Mouse (Mus musculus) limb, embryonic 11.5 days (tissue): ENCODE measurements around the gene Tacr3. TPM values are rescaled to one million over a fixed set of nuclear protein-coding genes. Genes with fewer than 3 reads are reported as not detected.
A peak's percentile ranks its signal among the peaks of the same experiment; 100 is the strongest.

Experiments
- ATAC-seq: fragments of 200-750 bp; cut with Nextera tagmentation; 2 replicates; pipeline ENCODE4 v1.8.0; 2017; ENCODE audit warnings: low read depth; ENCODE audit not compliant: insufficient number of reproducible peaks, low FRiP score, low TSS enrichment
- DNase-seq: peaks from one replicate; pipeline ENCODE4 v3.0.0-alpha.2; 2015; ENCODE audit warnings: low spot score
- H3K27ac ChIP-seq: fragments of 300-500 bp; sonication (generic); replicated peaks from 2 replicates; pipeline ENCODE4 v1.5.1; 2014; ENCODE audit warnings: low read depth, mild to moderate bottlenecking, low read length
- H3K27me3 ChIP-seq: fragments of 300-500 bp; sonication (generic); 2 replicates; pipeline ENCODE4 v1.6.1; 2014; ENCODE audit warnings: mild to moderate bottlenecking, low read length, mixed read lengths; ENCODE audit not compliant: control insufficient read depth, insufficient read depth
- H3K36me3 ChIP-seq: fragments of 300-500 bp; sonication (generic); 2 replicates; pipeline ENCODE4 v1.6.1; 2014; ENCODE audit warnings: mild to moderate bottlenecking, low read length, moderate library complexity, mixed read lengths; ENCODE audit not compliant: control insufficient read depth, insufficient read depth
- H3K4me1 ChIP-seq: fragments of 300-500 bp; sonication (generic); 2 replicates; pipeline ENCODE4 v1.6.1; 2014; ENCODE audit warnings: low read length, mixed read lengths; ENCODE audit not compliant: control insufficient read depth, insufficient read depth
- H3K4me2 ChIP-seq: fragments of 300-500 bp; sonication (generic); 2 replicates; pipeline ENCODE4 v1.6.1; 2014; ENCODE audit warnings: low read depth, mild to moderate bottlenecking, moderate library complexity; ENCODE audit not compliant: severe bottlenecking
- H3K4me3 ChIP-seq: fragments of 300-500 bp; sonication (generic); 2 replicates; pipeline ENCODE4 v1.5.1; 2014; ENCODE audit warnings: low read depth, low read length
- H3K9ac ChIP-seq: fragments of 300-500 bp; sonication (generic); 2 replicates; pipeline ENCODE4 v1.6.1; 2014; ENCODE audit warnings: mild to moderate bottlenecking, low read length
- H3K9me3 ChIP-seq: fragments of 300-500 bp; sonication (generic); 2 replicates; pipeline ENCODE4 v1.6.1; 2016; ENCODE audit warnings: low read length; ENCODE audit not compliant: control insufficient read depth
- WGBS: fragments of 180-500 bp; shearing (Covaris S2); extraction: QIAGEN DNeasy Blood & Tissue Kit; methylation state at CpG from one replicate; pipeline ENCODE4 v1.1.7; 2014; 5-methylcytosine and 5-hydroxymethylcytosine counted together
- polyA plus RNA-seq: library from polyadenylated mRNA; unstranded; fragments of >200 nt; fragmentation: Nextera tagmentation; extraction: Ambion mirVana; gene quantifications from 2 replicates; pipeline ENCODE4 v1.2.1, GENCODE M21; 2014

Tacr3 gene
- polyA plus RNA-seq: 0.35 and 0.47 TPM in 2 replicates

DNA sequence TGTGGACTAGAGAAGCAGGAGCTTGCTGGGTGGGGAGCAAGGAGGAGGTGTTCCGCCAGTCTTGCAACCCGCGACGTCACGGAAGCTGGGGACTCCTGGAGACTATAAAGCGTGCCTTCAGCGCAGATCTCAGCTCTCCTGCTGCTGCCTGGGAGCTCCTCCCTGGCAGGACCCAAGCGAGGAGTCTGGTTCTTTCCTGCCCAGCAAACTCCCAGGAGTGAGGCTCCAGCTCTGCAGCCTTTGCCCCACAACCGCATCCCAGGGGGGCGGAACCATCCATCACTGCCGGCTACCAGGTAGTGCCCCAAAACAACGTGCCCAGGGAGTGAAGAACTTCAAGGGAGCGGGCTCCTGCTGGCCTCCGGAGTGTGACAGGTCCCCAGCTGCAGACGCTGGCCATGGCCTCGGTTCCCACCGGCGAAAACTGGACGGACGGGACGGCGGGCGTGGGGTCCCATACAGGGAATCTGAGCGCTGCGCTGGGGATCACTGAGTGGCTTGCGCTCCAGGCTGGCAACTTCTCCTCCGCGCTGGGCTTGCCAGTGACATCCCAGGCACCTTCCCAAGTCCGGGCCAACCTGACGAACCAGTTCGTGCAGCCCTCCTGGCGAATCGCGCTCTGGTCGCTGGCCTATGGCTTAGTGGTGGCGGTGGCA is at the start of gene Tacr3:
TSS of gene Tacr3 (plus strand) at position 133 of the 656 bp plus-strand sequence.
- no peaks in the 10 kb centered on the region for H3K36me3 ChIP-seq
- H3K27me3 ChIP-seq: 0 out of 2 replicates have a peak, but pooled peaks cover 10% of the 10 kb centered on the region
- H3K4me1 ChIP-seq: no peaks in the 10 kb centered on the region
- ATAC-seq (peak; percentile 49), DNase-seq (peak; percentile 57)
- H3K27ac ChIP-seq: no peak within 1 kb of the TSS
- H3K9ac ChIP-seq: peak within 1 kb of the TSS; percentile 27; the same call in 1 of the 2 replicates
- no peaks in the 10 kb centered on the region for H3K9me3 ChIP-seq
- 1% methylated on average over 36 of the region's 36 CpGs for WGBS
- H3K4me2 ChIP-seq: peak within 1 kb of the TSS; percentile 87
- peak within 1 kb of the TSS; percentile 38 for H3K4me3 ChIP-seq

DNA sequence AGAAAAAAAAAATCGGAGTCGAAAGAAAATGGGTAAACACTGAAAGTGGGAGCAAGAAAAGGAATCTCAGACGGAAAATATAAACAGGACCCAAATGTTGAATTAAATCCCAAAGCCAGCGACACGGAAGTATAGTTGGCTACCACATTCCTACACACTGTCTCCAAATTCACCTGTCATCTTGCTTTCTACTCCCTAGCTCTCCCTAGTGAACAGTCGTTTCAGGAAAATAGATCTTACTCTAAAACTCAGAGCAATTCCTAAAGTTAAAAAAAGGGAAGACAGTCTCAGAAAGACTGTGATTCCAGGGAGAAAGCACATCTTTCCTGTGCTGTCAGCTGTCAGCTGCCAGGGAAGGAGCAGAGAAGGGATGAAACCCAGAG is 324 bp upstream of the Tacr3 start:
- Histone ChIP-seq H3K4me1 (no peaks in the 10 kb centered on the region), H3K9me3 (no peaks in the 10 kb centered on the region), H3K27ac (no peak overlapping the region), H3K9ac (peak overlapping the region; percentile 27; the same call in 1 of the 2 replicates), H3K4me2 (peak overlapping the region; percentile 87), H3K27me3 (0 out of 2 replicates have a peak, but pooled peaks cover 10% of the 10 kb centered on the region), H3K36me3 (no peaks in the 10 kb centered on the region), H3K4me3 (peak overlapping the region; percentile 38; the same call in 1 of the 2 replicates)
- 56% methylated on average over 6 of the region's 6 CpGs for WGBS
- DNase-seq (no peak), ATAC-seq (no peak)

DNA sequence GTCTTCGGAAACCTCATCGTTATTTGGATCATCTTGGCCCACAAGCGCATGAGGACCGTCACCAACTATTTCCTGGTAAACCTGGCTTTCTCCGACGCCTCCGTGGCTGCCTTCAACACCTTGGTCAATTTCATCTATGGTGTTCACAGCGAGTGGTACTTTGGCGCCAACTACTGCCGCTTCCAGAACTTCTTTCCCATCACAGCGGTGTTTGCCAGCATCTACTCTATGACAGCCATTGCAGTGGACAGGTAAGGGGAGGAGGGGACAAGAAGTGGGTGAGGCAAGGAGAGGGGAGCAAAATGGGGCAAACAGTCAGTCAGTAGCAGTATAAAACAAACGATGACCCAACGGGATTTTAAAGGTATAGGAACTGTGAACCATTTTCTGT is 719 bp downstream of the Tacr3 start:
- Histone ChIP-seq H3K4me2 (peak overlapping the region; percentile 87), H3K36me3 (no peaks in the 10 kb centered on the region), H3K4me3 (peak overlapping the region; percentile 38), H3K27ac (no peak overlapping the region), H3K27me3 (0 out of 2 replicates have a peak, but pooled peaks cover 10% of the 10 kb centered on the region), H3K4me1 (no peaks in the 10 kb centered on the region), H3K9ac (no peak overlapping the region), H3K9me3 (no peaks in the 10 kb centered on the region)
- ATAC-seq (peak; percentile 37; the same call in 1 of the 2 replicates), DNase-seq (no peak)
- 9% methylated on average over 13 of the region's 13 CpGs for WGBS

DNA sequence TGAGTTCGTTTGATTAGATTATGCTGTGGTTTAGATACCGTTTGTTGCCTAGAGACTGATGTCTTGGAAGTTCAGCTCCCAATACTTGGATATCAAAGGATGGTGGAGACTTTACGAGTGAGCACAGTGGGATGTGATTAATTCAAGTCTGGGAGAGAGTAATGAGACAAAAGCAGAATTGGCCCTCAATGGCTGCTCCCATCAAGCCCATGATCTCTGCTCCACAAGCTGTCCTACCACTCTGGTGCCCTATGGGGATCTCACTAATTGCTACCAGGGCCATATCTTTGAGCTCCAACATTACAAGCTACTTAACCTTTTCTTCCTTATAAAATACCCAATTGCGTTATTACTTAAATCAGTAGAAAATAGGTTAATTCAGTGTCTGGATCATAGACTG is 22.5 kb downstream of the Tacr3 start:
- ATAC-seq: no peak; the same call in 1 of the 2 replicates
- Histone ChIP-seq H3K4me2 (no peak overlapping the region), H3K4me3 (no peak overlapping the region), H3K4me1 (no peaks in the 10 kb centered on the region), H3K9ac (no peak overlapping the region), H3K9me3 (no peaks in the 10 kb centered on the region), H3K27me3 (no peaks in the 10 kb centered on the region), H3K27ac (no peak overlapping the region), H3K36me3 (no peaks in the 10 kb centered on the region)
- WGBS: 57% methylated on average over 4 of the region's 4 CpGs
- no peak for DNase-seq

DNA sequence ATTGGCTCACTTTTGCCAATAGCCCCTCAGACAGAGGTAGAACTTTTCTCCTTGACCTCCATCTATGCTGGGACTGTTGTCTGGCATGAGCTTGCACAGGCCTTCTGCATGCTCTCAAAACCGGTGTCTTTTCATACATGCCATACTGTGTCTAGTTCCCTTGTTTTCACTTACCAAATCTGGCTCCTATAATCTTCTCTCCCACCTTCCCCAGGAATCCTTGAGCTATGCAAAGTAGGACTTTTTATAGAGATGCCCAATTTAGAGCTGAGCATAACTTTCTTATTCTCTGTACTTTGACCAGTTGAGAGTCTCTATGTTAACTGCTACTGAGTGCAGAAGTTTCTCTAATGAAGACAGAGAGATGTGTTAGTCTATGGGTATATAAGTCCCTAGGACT is 48.9 kb downstream of the Tacr3 start:
- no peaks in the 10 kb centered on the region for H3K27me3 ChIP-seq
- H3K27ac ChIP-seq: no peak overlapping the region
- H3K9me3 ChIP-seq: no peaks in the 10 kb centered on the region
- H3K4me1 ChIP-seq: no peaks in the 10 kb centered on the region
- H3K36me3 ChIP-seq: no peaks in the 10 kb centered on the region
- ATAC-seq (no peak), DNase-seq (no peak)
- no peak overlapping the region for H3K4me2 ChIP-seq
- H3K9ac ChIP-seq: no peak overlapping the region
- 85% methylated on average over 1 of the region's 1 CpGs for WGBS
- no peak overlapping the region for H3K4me3 ChIP-seq

DNA sequence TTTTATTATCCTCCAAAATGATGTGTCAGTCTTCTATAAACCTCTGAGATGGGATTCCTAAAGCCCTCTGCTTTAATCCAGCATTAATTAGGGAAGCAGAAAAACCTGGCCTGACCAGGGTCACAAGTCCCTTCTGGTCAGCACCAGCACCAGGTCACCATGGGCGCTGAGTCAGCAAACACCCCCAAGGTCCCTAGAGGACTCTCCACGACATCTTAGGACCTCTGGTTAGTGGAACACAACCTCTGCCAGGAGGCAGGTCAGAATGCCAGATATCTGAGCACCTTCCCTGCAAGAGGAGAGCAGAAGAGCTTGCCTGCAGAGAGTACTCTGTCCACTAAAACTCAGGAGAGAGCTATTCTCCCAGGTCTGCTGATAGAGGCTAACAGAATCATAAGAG is 67.0 kb downstream of the Tacr3 start:
- Histone ChIP-seq H3K4me3 (no peak overlapping the region), H3K4me1 (no peaks in the 10 kb centered on the region), H3K27ac (no peak overlapping the region), H3K27me3 (no peaks in the 10 kb centered on the region), H3K36me3 (no peaks in the 10 kb centered on the region), H3K4me2 (no peak overlapping the region), H3K9ac (no peak overlapping the region), H3K9me3 (no peaks in the 10 kb centered on the region)
- DNase-seq: no peak
- WGBS: 80% methylated on average over 2 of the region's 2 CpGs
- ATAC-seq: no peak

DNA sequence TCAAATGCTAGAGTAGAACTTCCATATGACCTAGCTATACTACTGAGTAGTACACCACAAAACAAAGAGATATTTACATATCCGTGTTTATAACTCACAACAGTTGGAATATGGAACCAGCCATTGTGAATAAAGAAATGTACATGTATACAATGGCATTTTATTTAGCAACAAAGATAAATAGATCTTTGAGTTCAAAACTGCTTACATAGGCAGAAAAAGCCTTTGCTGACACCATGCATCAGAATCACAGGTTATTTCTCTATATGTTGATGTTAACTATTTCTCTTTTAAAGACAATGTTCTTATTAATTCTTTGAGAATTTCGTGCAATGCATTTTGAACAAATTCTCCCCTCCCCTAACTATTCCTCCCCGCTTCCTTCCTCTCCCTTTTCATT is 80.1 kb downstream of the Tacr3 start:
- no peaks in the 10 kb centered on the region for H3K36me3 ChIP-seq
- H3K27ac ChIP-seq: no peak overlapping the region
- H3K9me3 ChIP-seq: no peaks in the 10 kb centered on the region
- H3K4me1 ChIP-seq: no peaks in the 10 kb centered on the region
- H3K9ac ChIP-seq: no peak overlapping the region
- WGBS: 77% methylated on average over 3 of the region's 3 CpGs
- no peak overlapping the region for H3K4me2 ChIP-seq
- H3K27me3 ChIP-seq: no peaks in the 10 kb centered on the region
- DNase-seq (no peak), ATAC-seq (no peak)
- no peak overlapping the region for H3K4me3 ChIP-seq

DNA sequence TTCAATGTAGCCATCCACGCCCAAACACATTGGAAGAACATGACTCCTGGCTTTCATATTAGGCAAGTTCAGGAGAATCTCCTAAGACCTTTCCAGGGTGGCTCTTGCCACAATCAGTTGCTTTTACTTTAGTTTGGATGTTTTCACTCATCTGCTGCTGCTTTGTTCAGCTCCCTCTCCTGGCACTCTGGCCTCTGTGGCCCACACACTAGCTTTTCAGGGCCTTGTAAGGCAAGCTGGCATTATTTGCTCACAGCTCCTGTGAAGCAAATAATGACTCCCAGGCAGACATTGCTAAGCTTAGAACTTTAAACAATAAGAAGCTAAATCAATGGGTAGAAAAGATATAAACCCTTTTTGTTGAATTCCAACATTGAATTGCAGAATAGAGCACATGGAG is 105.9 kb downstream of the Tacr3 start:
- Histone ChIP-seq H3K4me3 (no peak overlapping the region), H3K4me1 (no peaks in the 10 kb centered on the region), H3K4me2 (no peak overlapping the region), H3K9ac (no peak overlapping the region), H3K27ac (no peak overlapping the region), H3K9me3 (no peaks in the 10 kb centered on the region), H3K36me3 (no peaks in the 10 kb centered on the region), H3K27me3 (no peaks in the 10 kb centered on the region)
- DNase-seq (no peak), ATAC-seq (no peak)
- WGBS: 77% methylated on average over 1 of the region's 1 CpGs

DNA sequence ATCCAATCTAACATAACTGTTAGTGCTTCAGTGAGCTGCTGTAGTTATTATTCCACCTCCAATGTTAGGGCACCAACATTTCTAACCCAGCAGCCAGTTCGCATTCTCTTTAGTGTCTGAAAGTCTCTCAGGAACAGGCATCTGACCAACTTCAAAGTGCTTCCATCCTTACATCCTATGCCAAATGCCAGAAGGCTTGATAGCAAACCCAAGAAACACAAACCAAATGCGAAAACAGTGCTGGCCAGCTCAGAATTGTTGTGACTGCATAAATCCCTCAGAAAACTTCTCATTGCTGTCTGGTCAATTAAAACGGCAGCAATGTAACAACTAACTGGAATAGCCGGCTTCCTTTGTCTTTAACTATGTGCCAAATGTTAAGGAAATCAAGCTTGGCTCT is 106.7 kb downstream of the Tacr3 start:
- 80% methylated on average over 4 of the region's 4 CpGs for WGBS
- no peak for ATAC-seq
- no peaks in the 10 kb centered on the region for H3K27me3 ChIP-seq

More for the DNA sequence above, 106.7 kb downstream of the Tacr3 start:
- Histone ChIP-seq H3K4me2 (no peak overlapping the region), H3K4me3 (no peak overlapping the region), H3K9ac (no peak overlapping the region), H3K9me3 (no peaks in the 10 kb centered on the region), H3K27ac (no peak overlapping the region), H3K36me3 (no peaks in the 10 kb centered on the region), H3K4me1 (no peaks in the 10 kb centered on the region)
- DNase-seq: no peak
